Mouse (Mus musculus): Measurements from ENCODE around the gene Ehd2.

The Ehd2 gene

DNA sequence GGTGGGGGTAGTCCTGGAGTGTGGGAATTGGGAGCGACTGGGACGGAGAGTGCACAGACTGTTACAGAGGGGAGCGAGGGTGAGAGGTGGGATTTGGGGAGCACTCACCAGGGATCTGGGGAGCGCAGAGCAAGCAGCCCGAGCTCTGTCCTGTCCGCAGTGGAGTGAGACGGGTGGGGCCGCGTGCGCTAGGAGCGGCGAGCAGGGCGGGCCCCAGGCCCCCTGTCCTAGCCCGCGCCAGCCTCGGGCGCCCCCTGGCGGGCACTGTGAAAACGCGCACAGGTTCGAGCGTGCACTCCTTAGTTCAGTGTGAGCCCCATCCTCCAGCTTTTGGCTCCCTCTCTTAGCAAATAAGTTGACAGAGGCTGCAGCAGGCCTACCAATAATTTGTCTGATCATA lies at the start of gene Ehd2:
Gene Ehd2 (minus strand): TSS at position 256 of the 400 bp plus-strand sequence.
- peak; percentile 82 for DNase-seq (ENCODE audit: low spot score)

DNA sequence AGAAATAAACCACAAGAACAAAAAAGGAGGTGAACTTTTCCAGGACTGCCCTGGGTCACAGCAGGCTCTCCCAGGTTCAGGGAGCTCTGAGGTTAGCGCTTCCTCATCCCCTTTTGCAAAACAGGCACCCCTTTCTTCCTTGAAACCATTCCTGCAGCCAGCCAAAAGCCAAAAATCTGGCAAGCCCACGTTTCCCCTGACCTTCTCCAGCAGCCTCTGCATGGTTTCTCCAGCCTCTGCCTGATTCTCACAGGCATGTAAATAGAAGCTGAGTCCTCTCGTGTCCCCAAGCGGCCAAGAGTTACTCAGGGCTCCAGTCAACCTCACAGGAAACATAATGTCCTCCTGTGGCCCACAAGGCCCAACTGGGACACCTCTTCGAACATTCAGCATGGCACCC lies 48.0 kb upstream of the Ehd2 start:
- no peak for DNase-seq (ENCODE audit: low spot score)

DNA sequence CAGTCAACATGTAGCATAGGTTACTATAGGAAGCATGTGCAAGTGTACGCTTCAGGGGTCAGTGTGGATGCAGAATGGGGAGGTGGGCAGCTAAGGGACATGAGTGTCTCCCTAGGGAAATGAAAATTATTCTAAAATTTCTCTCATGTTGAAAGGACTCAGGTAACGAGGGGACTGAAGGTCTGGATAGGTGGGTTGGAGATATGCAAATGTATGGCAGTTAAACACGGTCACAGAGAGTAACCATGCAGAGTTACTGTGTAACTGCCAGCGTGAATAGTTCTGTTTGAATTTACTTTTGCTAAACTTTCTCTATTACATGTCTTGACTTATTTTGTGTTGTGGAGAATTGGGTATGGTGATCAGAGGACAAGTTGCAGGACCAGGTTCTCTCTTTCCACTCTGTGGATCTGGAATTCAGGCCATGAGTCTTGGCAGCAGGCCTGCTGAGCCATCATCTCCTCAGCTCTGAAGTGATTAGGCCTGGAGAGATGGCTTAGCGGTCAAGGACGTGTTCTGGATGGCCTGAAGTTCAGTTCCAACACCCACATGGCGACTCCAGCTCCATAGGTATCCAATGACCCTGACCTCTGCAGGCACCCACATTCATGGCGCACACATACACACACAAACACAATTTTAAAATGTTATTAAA lies 47.3 kb upstream of the Ehd2 start:
- no peak for DNase-seq (ENCODE audit: low spot score)

DNA sequence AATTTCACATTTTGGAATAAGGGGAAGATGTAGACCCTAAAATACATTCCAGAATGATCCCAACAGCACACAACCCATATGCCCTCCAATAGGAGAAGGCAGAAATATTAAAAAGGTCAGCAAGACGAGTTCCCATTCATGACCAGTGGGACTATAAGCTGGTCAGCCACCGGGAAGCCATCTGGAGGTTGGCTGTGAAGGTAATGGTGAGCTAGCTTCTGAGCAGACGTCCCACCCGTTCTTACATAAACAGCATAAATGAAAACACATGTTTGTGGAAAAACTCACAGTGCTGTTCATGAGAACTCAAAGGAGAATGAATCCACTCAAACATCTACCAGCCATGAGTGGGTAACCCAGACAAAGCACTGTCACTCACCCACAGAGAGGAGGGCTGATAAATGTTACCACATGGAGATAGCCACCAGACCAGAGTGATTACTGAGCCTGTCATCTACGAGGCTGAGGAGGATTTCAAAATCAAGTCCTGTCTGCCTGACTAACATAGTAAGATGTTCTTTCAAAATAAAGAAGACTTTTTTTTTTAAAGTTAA lies 46.4 kb upstream of the Ehd2 start:
- no peak for DNase-seq (ENCODE audit: low spot score)

DNA sequence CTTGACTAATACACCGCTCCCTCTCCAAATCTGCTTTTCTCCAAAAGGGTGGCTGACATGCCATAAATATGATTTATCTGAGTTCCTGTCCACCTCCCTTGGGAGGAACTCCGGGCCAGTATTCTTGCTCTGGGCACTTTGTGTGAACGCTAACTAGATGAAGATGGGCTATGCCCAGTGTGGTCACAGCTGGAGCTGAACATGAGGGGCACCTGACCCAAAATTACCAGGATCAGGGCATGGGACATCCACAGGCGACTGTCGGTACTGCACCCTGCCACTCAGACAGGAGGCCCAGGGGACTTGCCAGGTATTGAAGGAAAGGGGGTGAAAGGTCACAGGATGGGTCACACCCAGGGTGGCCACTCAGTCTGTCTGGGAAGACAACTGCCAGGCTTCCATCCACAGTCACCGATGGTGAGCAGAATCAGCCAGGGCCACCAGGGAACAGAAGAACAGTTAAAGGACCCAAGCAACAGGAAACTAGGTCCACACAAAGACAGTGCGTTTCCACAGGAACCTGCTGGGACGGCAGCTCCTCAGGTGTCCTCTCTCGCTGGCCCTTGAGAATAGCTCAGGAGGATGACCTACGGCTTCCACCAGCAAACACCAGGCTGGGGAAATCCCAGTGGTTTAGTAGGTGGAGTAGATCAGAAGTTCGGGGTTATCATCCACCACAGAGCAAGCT lies 45.4 kb upstream of the Ehd2 start:
- DNase-seq (ENCODE audit: low spot score): peak; percentile 26

DNA sequence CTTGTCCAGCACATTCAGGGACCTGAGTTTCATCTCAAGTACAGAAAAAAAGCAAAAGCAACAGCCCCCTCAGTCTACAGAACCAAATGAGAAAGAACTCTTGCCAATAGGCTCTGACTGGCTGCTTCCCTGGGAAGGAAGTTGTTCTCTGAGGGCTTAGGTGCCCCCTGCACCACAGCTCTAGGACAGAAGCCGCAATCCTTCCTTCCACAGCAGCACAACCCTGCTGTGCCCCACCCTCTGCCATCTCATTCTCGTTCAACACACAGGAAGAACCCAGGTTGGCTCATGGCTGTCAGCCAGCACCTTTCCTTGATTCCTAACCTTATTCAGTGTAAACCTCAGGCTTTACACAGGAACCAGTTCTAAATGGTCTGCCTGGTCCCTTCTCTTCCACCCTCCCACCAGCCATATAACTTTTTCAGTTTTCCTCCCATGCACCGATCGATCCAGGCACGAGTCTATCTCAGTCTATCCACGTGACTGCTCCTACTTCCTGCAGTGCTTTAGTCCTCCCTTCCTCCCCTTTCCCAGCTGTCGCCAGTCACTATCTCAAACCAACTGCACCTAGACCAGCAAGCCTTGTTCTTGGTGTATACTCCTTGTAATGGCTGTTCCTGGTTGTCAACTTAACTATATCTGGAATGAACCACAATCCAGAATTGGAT lies 44.2 kb upstream of the Ehd2 start:
- DNase-seq (ENCODE audit: low spot score): no peak

DNA sequence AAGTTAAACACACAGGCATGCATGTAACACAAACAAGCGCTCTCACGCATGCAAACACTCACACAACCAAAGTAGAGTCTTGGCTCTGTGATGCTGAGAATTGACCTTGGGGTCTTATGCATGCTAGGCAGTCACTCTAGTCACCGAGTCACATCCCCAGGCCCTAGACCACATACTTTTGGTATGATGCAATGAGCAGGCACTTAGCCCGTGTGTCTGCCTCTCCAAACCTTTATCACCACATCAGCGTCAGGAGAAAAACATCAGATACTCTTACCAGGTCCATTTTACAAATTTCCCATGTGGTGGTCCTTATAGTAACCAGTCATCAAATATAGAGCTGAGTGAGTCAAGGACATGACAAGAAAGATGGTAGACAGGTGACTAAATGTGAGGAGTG lies 43.3 kb upstream of the Ehd2 start:
- DNase-seq (ENCODE audit: low spot score): no peak

DNA sequence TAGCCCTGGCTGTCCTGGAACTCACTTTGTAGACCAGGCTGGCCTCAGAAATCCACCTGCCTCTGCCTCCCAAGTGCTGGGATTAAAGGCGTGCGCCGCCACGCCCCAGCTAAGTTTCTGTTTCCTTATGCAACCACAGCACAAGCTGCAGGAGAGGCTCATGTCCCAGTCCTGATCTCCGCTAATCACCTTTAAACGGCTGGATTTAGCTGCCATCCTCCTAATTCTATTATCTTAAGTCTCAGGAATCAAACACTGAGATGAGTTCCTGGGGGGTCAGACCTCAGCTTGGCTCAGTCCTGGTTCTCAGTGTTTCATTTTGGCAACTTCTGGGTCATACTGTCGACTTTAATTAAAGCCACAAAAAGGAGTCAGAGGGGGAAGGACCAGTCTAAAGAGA lies 42.3 kb upstream of the Ehd2 start:
- DNase-seq (ENCODE audit: low spot score): no peak

DNA sequence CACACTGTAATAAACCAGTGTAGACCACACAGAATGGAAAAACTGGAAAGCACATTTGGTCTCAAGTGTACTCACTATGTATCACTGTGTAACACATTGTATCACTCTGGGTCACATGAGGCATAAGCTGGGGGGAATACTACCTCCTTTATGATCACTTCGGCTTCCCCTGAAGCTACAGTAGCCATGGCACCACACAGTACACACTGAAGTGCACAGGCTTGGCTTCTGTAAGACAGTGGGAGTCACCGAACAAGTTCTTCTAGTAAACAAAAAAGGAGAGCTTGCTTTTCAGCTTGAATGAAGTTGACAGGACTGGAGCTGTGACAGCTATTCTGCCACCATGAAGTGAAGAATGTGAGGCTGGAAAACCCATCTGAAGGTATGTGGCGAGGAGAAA lies 37.7 kb upstream of the Ehd2 start:
- no peak for DNase-seq (ENCODE audit: low spot score)

DNA sequence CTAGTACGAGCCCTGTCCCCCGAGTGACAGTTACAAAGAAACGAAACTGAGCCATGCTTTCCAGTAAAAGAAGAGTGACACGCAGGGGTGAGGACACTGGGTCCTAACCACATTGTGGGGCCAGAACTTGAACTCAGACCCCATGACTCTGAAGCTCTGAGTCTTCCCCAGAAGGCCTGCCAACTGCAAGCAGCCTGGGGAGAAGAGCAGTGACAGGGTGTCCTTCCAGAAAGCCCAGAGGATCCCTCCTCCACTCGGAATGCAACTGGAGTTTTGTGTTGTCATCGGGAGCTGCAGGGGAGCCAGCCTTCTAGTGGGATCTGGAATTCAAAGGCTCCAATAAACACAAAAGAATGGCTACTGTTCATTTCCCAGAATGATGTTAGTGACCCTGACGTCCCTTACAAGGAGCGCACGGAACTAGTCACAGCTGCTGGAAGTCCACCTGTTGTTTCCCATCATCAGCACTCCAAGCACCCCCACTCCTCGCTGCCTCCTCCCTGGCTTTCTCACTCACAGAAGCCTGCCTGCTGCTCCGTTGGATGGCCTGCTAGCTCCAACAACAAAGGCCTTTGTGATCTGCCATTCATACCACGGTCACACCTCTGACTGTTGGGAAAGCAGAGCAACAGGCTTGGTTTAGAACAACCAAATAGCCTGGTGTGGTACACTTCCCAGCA lies 37.0 kb upstream of the Ehd2 start:
- DNase-seq (ENCODE audit: low spot score): peak; percentile 18

DNA sequence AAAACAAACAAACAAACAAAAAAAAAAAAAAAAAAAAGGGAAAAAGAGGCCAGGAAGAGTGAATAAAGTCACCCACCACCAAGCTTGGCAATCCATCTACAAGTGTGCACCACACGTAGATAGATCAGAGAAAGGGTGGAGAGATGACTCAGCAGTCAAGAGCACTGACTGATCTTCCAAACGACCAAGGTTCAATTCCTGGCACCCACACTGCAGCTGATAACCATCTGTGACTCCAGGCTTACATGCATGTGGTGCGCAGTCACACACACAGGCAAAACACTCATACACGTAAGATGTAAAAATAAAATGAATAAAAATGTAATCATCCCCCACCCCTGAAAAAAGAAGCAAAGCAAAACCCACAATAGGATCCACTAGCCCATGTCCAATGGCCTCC lies 35.7 kb upstream of the Ehd2 start:
- no peak for DNase-seq (ENCODE audit: low spot score)

DNA sequence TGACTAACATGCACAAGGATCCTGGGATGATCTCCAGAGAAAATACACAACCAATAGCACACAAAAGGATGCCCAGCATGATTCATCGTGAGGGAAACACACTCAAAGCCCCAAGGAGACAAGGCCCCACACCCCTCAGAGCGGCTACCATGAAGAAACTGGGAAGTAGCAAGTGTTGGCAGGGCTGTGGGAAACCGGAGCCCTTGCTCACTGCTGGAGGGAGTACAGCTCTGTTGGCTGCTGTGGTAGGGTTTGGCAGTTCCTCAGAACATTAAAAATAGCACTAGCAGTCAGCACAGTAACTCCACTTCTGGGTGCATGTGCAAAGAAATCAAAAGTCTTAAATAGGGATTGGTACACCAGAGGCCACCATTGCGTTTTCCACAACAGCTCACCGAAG lies 34.8 kb upstream of the Ehd2 start:
- DNase-seq (ENCODE audit: low spot score): no peak

DNA sequence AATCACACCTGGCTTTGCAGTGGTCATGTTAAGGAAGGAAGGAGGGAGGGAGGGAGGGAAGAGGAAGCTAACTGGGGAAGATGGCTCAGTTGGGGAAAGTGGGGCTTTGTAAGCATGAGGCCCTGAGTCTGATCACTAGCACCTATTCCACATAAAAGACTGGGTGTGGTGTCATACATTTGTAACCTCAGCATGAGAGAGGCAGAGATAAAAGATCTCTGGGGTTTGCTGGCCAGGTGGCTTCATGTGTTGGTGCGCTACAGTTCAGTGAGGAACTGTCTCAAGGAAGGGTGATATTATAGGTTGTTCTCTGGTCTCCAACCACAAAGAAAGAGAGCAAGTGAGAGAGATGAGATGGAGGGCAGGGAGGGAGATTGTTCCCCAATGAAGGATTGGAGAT lies 34.3 kb upstream of the Ehd2 start:
- no peak for DNase-seq (ENCODE audit: low spot score)

DNA sequence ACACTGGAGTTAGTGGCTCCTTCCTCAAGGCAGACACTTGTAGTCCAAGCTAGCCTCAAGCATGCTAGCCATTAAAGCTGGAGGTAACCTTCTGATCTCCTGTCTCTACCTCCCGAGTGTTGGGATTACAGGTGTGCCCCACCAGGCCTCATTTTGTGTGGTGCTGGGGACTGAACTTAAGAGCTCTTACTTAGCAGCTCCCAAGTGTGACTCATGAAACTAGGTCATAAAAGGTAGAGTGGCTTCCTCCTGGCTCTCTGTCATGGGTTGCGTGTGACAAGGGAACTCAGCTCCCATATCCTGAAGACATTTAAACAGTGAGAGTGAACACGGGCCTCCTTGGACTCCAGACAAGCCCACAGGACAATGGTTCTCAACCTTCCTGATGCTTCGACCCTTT lies 26.4 kb upstream of the Ehd2 start:
- no peak for DNase-seq (ENCODE audit: low spot score)

DNA sequence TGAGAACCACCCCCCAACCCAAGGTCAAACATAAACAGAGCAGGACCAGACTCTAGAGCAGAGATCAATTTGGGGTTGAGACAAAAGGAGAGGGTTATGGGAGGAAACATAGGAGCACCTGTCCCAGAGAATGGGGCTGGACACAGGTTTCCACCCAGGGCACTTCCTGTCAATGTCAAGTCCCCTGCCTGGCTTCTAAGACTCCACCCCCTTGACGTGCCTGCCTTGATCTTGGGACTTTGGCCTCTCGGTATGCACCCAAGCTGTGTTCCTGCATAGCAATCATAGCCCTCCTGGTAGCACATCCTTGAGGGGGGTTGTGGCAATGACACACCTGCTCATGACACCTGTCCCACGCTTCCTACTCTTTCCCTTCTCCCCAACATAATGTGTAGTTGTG lies 25.8 kb upstream of the Ehd2 start:
- no peak for DNase-seq (ENCODE audit: low spot score)

DNA sequence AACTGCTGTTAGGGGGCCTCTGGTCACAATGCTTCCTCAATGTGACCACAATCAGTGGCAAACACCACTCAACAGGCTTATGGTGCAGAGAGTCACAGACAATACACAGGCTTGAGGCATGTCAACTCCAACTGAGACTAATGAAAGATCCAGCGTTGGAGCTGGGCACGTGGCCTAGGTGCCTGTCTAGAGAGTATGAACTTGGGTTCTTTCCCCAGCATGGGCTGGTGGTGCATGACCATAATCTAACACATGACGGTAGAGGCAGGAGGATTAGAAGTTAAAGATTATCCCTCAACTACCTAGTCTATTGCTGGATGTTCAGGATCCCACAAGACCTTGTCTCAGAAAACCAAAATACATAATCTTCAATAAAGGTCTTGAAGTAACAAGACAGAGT lies 24.4 kb upstream of the Ehd2 start:
- DNase-seq (ENCODE audit: low spot score): no peak

DNA sequence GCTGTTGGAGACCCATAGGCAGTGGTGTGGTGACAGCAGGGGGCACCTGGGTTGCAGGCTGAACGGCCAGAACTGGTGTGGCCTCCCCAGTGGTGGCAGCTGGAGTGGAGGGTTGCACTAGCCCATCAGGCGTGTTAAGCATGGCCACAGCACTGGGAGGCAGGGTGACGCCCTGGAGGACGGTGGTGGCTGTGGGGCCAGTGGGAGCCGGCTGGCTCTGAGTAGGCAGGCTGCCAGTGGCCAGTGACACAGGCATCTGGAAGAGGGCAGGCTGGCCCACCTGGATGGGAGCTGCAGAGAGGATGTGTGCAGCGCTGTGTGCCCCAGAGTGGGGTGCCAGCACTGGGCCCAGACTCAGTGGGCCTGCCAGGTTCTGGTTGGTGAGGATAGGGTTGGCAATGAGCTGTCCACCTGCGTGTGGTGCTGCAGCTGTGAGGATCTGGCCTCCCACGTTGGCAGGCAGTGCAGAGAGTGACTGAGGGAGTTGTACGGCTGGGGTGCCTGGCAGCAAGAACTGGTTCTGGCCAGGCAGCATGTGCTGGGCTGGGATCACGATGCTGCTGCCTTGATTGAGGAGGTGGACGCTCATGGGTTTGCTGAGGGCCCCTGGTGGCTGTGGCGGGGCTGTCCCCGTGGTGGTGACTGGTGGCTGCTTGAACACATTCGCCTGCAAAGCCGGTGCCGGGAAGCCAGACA lies 20.4 kb upstream of the Ehd2 start:
- DNase-seq (ENCODE audit: low spot score): no peak

DNA sequence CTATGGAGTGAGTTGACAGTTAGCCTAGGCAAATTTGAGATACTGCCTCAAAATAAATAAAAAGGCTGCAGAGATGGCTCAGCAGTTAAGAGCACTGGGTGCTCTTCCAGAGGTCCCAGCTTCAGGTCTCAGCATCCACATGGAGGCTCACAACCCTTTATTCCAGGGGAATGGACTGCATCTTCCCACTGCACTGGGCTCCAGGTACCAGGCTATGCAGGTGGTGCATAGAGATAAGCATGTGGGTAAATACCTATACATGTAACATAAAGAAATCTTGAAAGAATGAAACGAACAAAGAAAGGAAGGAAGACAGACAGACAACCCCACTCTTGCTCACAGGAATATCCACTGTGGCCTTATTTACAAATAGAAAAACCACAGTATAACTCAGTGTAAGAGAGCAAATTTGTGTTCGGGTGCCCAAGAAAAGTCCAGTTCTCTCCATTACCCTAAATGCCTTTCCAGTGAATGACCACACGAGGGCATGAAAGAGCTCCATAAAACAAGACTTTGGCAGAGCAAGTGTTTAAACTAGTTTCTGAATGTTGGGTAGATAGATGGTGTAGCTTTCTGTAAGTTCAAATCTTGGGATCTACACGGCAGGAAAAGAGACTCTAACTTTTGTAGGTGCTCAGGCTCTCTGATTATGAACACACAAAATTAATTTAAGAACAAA lies 15.5 kb upstream of the Ehd2 start:
- DNase-seq (ENCODE audit: low spot score): peak; percentile 64

DNA sequence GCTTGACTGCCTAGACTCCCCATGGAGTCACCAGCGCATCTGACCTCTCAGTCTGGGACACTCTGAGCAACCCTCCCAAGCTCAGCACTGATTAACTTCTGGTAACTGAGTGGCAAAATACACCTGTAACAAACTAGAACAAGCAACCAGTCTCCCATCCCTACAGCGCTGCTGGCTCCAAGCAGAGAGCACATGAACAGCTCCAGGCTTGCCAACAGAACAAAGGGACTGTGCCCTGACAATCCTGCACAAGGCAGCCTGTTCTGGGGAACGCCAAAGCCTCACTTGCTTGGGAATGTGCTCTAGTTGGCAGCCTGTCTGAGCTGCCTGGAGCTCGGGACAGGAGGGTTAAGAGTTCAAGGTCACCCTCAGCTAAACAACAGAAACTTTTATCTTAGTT lies 14.2 kb upstream of the Ehd2 start:
- DNase-seq (ENCODE audit: low spot score): no peak

DNA sequence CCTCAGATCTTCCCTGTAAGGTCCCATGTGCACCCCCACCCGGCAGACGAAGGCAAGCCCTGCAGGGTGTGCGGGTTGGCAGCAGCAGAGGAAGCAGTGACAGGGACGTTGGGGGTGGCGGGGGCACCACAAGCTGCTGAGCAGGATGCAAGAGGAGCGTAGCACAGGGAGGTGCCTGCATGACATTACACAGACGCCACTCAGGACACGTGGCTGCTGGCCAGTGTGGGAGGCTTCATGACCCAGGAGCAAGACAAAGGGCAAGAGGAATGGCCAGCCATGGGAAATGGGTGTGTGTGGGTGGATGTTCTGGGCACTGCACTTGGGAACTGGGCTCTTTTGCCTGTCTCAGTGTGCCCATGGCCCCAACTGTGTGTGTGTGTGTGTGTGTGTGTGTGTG lies 12.9 kb upstream of the Ehd2 start:
- DNase-seq (ENCODE audit: low spot score): no peak

DNA sequence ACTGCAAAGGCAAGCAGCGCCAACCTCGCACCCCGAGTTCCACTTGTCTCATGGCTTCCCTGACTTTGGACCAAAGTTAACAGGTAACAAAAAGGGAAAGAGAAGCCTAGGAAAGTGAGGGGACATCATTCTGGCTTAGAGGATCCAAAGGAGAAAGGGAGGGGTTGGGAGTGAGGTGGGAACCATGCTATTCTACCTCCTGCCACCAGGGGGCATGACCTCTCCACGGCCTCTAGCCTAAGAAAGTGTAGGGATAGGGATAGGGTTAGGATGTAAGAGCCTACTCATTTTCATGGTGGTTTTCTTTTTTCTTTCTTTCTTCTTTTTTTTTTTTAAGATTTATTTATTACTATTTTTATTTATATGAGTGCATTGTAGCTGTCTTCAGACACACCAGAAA lies 8.5 kb upstream of the Ehd2 start:
- DNase-seq (ENCODE audit: low spot score): peak; percentile 63

DNA sequence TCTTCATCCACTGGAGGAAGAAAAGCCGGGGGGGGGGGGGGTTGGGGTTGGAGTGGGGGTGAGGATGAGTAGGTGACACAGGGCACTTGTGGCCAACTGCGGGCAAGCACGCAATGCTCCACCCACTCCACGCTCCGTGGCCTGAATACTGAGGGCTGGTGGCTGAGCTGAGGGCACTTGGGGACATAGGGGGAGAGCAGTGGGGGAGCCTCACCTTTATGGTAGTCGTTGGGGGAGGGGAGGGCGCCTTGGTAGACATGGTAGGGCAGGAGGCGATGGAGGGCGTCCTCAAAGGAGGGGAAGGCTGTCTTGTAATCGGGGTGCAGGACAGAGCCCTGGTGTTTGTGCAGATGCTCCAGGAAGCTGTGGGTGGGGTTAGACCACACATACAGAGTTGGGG lies 8.1 kb upstream of the Ehd2 start:
- no peak for DNase-seq (ENCODE audit: low spot score)

Data from embryo, embryonic 10.5 days (tissue).